Mouse (Mus musculus): ENCODE measurements at regions not wholly inside any gene's neighbourhood (a gene's known extent, or its start where the extent isn't known, plus 50 kb on each side); places are given as distances from the start of the nearest gene placed in this dataset.

- POLR2A ChIA-PET = no interaction called here
- CTCF ChIA-PET = interaction anchor here in 1 of 4 experiments (0.6 kb wide), 1 partner anchor 8 kb away, joined by 3 read pairs; no protein-coding TSS in a partner anchor
Measured at GRCm38 (mm10) chr5:61495226-61495625, 313.4 kb upstream of the G6pd2 start.

DNA sequence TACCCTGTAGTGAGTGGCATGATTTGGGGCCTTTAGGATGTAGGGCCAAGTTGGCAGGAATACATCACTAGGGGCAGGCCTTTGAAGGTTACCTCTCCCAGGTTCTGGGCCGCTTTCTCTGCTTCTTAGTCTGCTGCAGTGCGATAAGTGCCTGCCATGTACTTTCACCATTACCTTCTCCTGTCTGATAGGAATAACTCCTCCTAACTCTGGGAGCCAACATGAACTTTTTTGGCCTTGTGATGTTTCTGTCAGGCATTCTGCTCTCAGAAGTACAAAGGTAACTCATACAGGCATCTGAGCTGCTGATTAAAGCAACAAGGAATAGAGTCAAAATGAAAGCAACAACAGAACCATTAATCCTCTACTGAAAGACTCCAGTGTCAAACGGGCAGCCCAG is 301.2 kb upstream of the G6pd2 start:
- POLR2A ChIA-PET = no interaction called here
- CTCF ChIA-PET = no interaction called here

- ChIA-PET POLR2A (no interaction called here), CTCF (no interaction called here)
Measured at GRCm38 (mm10) chr5:61540502-61540901, 268.1 kb upstream of the G6pd2 start.

DNA sequence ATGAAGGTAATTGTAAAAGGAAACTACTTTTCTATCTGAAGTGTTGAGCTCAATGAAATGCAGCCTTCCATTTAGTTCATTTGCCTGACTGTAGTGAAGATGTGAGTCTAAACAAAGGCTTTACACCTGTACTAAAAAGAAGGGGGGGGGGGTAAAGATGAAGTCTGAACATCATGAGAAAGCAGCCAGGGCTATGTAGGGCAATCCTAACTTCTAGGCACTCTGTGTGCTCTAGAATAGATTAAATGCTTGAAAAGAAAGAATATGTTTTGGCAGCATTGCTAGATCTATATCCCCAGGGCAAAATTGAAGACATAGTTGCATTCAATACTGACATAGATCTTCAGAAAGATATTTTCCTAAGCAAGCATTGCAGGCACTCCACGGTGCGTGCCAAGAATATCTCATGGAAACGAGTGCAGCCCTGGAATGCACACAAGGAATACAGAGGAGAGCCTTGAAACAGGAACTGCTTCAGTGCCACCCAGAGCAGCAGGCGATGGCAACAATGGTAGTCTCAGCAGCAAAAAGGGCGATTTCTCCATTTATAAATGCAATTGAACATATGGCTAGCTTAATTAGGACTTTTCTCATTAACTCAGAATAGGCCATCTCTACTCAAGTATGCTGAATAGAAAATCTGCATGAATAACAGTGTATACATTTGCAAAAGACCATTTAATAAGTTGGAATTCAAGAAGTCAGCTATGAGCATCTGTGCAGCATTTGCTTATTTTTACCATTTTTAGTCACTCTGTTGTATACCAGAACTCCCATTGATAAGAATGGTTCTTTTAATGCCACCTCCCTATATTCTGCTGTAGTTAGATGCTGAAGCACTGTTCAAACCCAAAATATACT is 261.8 kb upstream of the G6pd2 start:
- ChIA-PET CTCF (interaction anchor here in 1 of 4 experiments (0.7 kb wide), 1 partner anchor 246 kb away, joined by 3 read pairs; no protein-coding TSS in a partner anchor), POLR2A (no interaction called here)

GRCm38 (mm10) chr5:61553526-61553925 is 255.1 kb upstream of the G6pd2 start:
- POLR2A ChIA-PET = no interaction called here
- CTCF ChIA-PET = no interaction called here

All from embryonic stem cell, embryonic (primary cell).